Mouse (Mus musculus): Measurements from ENCODE around the gene Esp4.
"Not testable (repeated sequence)": the region's sequence is repeated elsewhere in the genome, so short reads cannot be mapped to it uniquely, and the experiment has no call there.

Esp4 gene

DNA sequence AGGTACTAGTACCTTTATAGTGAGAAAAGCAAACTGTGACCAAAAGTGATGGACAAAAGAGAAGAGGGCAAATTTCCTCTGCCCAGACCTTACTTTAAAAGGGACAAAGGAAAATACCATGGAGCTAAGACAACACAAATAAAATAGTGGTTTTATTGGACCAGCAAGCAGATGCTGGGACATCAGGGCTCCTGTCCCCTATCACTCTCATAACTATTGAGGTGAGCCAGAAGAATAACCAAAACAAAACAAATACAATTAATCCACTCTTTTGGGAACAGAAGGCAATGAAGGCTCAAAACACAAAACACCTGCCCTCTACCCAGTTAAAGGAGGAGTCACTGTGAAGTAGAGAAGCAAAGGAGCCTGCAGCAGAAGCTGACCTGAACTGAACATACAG, at the start of gene Esp4:
Esp4 (plus strand) TSS at position 301 of the 400 bp plus-strand sequence.
- DNase-seq (ENCODE audit: low spot score in 2 of 2) = no peak

- DNase-seq (ENCODE audit: low spot score in 2 of 2) = no peak
Measured at GRCm38 (mm10) chr17:40553470-40553869, 44.9 kb upstream of the Esp4 start.

DNA sequence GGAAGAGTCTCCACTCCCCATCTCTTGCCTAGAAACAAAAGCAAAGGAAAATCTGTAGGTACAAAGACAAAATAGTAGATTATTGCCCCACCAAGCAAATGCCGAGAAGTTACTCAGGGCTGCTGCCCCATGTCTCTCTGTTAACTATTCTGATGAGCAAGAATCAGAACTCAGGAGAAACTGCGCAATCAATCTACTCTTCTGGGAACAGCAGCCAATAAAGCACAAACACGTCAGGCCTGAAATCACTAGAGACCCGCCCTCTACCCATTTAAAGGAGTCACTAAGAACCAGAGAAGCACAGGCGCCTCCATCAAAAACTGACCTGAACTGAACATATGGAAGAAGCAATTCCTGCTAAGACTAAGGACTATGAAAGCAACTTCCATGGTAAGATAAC, 37.2 kb upstream of the Esp4 start, which contains the start of gene Esp6:
Esp6 (plus strand) TSS at position 301 of the 400 bp plus-strand sequence.
- DNase-seq (ENCODE audit: low spot score in 2 of 2) = no peak

DNA sequence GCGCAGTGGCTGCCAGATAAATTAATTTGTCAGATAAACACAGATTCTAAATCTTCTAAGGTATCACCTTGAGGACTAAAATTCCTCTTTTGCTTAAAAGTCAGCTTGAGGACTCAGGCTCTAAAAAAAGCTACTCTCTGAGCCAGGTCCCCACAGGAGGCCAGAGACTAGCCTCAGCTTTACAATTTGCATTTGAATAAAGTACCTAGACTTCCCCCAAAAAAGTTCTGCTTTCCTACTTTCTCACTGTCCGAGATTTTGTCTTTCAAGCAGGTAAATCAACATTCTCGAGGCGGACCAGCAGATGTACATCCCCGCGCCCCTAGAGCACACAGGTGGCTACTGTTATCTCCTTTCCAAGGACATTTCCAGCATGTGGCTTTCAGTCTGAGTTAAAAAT, 14.5 kb upstream of the Esp4 start:
- DNase-seq (ENCODE audit: low spot score in 2 of 2) = not testable (repeated sequence)

- no peak for DNase-seq (ENCODE audit: low spot score in 2 of 2)
Measured at GRCm38 (mm10) chr17:40591297-40591696, 7.1 kb upstream of the Esp4 start.

GRCm38 (mm10) chr17:40631775-40632174, 33.4 kb downstream of the Esp4 start, which contains the start of gene Esp3:
Gene Esp3, plus strand, starts transcription at chr17:40632075.
- DNase-seq (ENCODE audit: low spot score in 2 of 2) = not testable (repeated sequence)

Data from spleen, postnatal 4 days (tissue).